Mouse (Mus musculus) left cerebral cortex, adult 11 months (tissue): ENCODE measurements around the gene Tsga8.

Experiments
- DNase-seq: peaks from one replicate; pipeline ENCODE4 v3.0.0; 2022; ENCODE audit warnings: low spot score

The Tsga8 gene

GRCm38 (mm10) chrX:83487598-83487997 is at the start of gene Tsga8:
TSS of gene Tsga8 (minus strand) at chrX:83487924.
- DNase-seq: no peak
